Mouse (Mus musculus) neural tube, embryonic 14.5 days (tissue): ENCODE results near the gene Tsc22d4. TPM values are rescaled to one million over a fixed set of nuclear protein-coding genes. Genes with fewer than 3 reads are reported as not detected.
"Not testable (repeated sequence)": the region's sequence is repeated elsewhere in the genome, so short reads cannot be mapped to it uniquely, and the experiment has no call there.

ENCODE experiments used
- ATAC-seq: fragments of 200-750 bp; cut with Nextera tagmentation; 2 replicates; pipeline ENCODE4 v1.8.0; 2017; ENCODE audit warnings: low read depth, mild to moderate bottlenecking, moderate TSS enrichment, moderate library complexity
- H3K27ac ChIP-seq: fragments of 300-500 bp; sonication (generic); 2 replicates; pipeline ENCODE4 v1.5.1; 2014; ENCODE audit warnings: low read depth, mild to moderate bottlenecking, control low read depth, low read length, moderate library complexity, mixed read lengths
- H3K27me3 ChIP-seq: fragments of 300-500 bp; sonication (generic); 2 replicates; pipeline ENCODE4 v1.6.1; 2014; ENCODE audit warnings: low read length; ENCODE audit not compliant: control insufficient read depth, insufficient read depth
- H3K36me3 ChIP-seq: fragments of 300-500 bp; sonication (generic); 2 replicates; pipeline ENCODE4 v1.6.1; 2014; ENCODE audit warnings: low read length, mixed read lengths; ENCODE audit not compliant: control insufficient read depth, insufficient read depth
- H3K4me1 ChIP-seq: fragments of 300-500 bp; sonication (generic); 2 replicates; pipeline ENCODE4 v1.6.1; 2014; ENCODE audit warnings: low read length; ENCODE audit not compliant: control insufficient read depth, insufficient read depth
- H3K4me2 ChIP-seq: fragments of 300-500 bp; sonication (generic); 2 replicates; pipeline ENCODE4 v1.6.1; 2014; ENCODE audit warnings: mild to moderate bottlenecking, low read depth, low read length, control low read depth
- H3K4me3 ChIP-seq: fragments of 300-500 bp; sonication (generic); 2 replicates; pipeline ENCODE4 v1.5.1; 2014; ENCODE audit warnings: low read depth, low read length, control low read depth, mixed read lengths
- H3K9ac ChIP-seq: fragments of 300-500 bp; sonication (generic); replicated peaks from 2 replicates; pipeline ENCODE4 v1.6.1; 2014; ENCODE audit warnings: low read depth, mild to moderate bottlenecking, control low read depth, low read length, mixed read lengths
- H3K9me3 ChIP-seq: fragments of 300-500 bp; sonication (generic); 2 replicates; pipeline ENCODE4 v1.6.1; 2016; ENCODE audit warnings: low read length; ENCODE audit not compliant: control insufficient read depth
- WGBS: fragments of 180-500 bp; shearing (Covaris S2); extraction: QIAGEN DNeasy Blood & Tissue Kit; methylation state at CpG from one replicate; pipeline ENCODE4 v1.1.7; 2014; 5-methylcytosine and 5-hydroxymethylcytosine counted together
- polyA plus RNA-seq: library from polyadenylated mRNA; unstranded; fragments of >200 nt; fragmentation: Nextera tagmentation; extraction: Ambion mirVana; gene quantifications from 2 replicates; pipeline ENCODE4 v1.2.1, GENCODE M21; 2014

Gene Tsc22d4
- polyA plus RNA-seq, 1 experiment from 2014 or later, result 85.1 TPM

GRCm38 (mm10) chr5:137718020-137718790, 27.3 kb upstream of the Tsc22d4 start:
- WGBS, result 63% methylated on average over 8 of the region's 8 CpGs

GRCm38 (mm10) chr5:137719088-137719487, 26.4 kb upstream of the Tsc22d4 start:
- H3K36me3 ChIP-seq, result no peaks in the 10 kb centered on the region
- ATAC-seq, result no peak
- no peak overlapping the region for H3K9ac ChIP-seq
- H3K27me3 ChIP-seq, result no peaks in the 10 kb centered on the region
- no peaks in the 10 kb centered on the region for H3K4me1 ChIP-seq
- H3K27ac ChIP-seq, result no peak overlapping the region
- H3K9me3 ChIP-seq, result no peaks in the 10 kb centered on the region
- WGBS, result 93% methylated on average over 6 of the region's 6 CpGs
- no peak overlapping the region for H3K4me3 ChIP-seq
- no peak overlapping the region for H3K4me2 ChIP-seq

More at GRCm38 (mm10) chr5:137718020-137718790, 27.3 kb upstream of the Tsc22d4 start:
- no peak overlapping the region for H3K4me2 ChIP-seq
- no peak overlapping the region for H3K4me3 ChIP-seq
- ATAC-seq, result no peak
- no peaks in the 10 kb centered on the region for H3K9me3 ChIP-seq
- no peaks in the 10 kb centered on the region for H3K27me3 ChIP-seq
- no peaks in the 10 kb centered on the region for H3K36me3 ChIP-seq
- no peaks in the 10 kb centered on the region for H3K4me1 ChIP-seq
- H3K27ac ChIP-seq, result no peak overlapping the region
- H3K9ac ChIP-seq, result no peak overlapping the region

- H3K27ac ChIP-seq, H3K9me3 ChIP-seq, H3K4me3 ChIP-seq, H3K4me2 ChIP-seq, ATAC-seq, H3K27me3 ChIP-seq, H3K4me1 ChIP-seq, H3K36me3 ChIP-seq, H3K9ac ChIP-seq: not testable (repeated sequence)
- WGBS, result 29% methylated on average over 9 of the region's 16 CpGs
Observed at GRCm38 (mm10) chr5:137720558-137721164, 24.9 kb upstream of the Tsc22d4 start.

GRCm38 (mm10) chr5:137723840-137724239, 21.7 kb upstream of the Tsc22d4 start:
- WGBS, result 95% methylated on average over 5 of the region's 5 CpGs
- Histone ChIP-seq H3K9me3 (no peaks in the 10 kb centered on the region), H3K4me3 (no peak overlapping the region), H3K4me1 (no peaks in the 10 kb centered on the region), H3K27ac (no peak overlapping the region), H3K4me2 (no peak overlapping the region), H3K27me3 (no peaks in the 10 kb centered on the region), H3K36me3 (no peaks in the 10 kb centered on the region), H3K9ac (no peak overlapping the region)
- no peak for ATAC-seq

GRCm38 (mm10) chr5:137726767-137727166, 18.8 kb upstream of the Tsc22d4 start:
- Histone ChIP-seq H3K4me2 (no peak overlapping the region), H3K9ac (no peak overlapping the region), H3K36me3 (peaks cover 9% of the 10 kb centered on the region), H3K9me3 (no peaks in the 10 kb centered on the region), H3K4me3 (no peak overlapping the region), H3K27ac (no peak overlapping the region), H3K4me1 (peaks cover 8% of the 10 kb centered on the region; the same call in 1 of the 2 replicates), H3K27me3 (no peaks in the 10 kb centered on the region)
- ATAC-seq, result no peak
- 76% methylated on average over 6 of the region's 6 CpGs for WGBS

GRCm38 (mm10) chr5:137733638-137734288, 11.8 kb upstream of the Tsc22d4 start:
- WGBS, result 20% methylated on average over 12 of the region's 12 CpGs
- H3K4me3 ChIP-seq, result peak overlapping the region; percentile 26
- no peaks in the 10 kb centered on the region for H3K27me3 ChIP-seq
- ATAC-seq, result peak; percentile 76
- H3K9ac ChIP-seq, result peak overlapping the region; percentile 37; the same call in 1 of the 2 replicates
- H3K36me3 ChIP-seq, result peaks cover 31% of the 10 kb centered on the region
- peaks cover 48% of the 10 kb centered on the region for H3K4me1 ChIP-seq
- H3K9me3 ChIP-seq, result no peaks in the 10 kb centered on the region
- H3K27ac ChIP-seq, result peak overlapping the region; percentile 95
- peak overlapping the region; percentile 55 for H3K4me2 ChIP-seq

- peak; percentile 98 for ATAC-seq
- Histone ChIP-seq H3K4me2 (peak overlapping the region; percentile 55), H3K9me3 (no peaks in the 10 kb centered on the region), H3K27ac (peak overlapping the region; percentile 95), H3K4me3 (peak overlapping the region; percentile 26; the same call in 1 of the 2 replicates), H3K9ac (peak overlapping the region; percentile 46), H3K4me1 (peaks cover 55% of the 10 kb centered on the region), H3K27me3 (no peaks in the 10 kb centered on the region), H3K36me3 (peaks cover 31% of the 10 kb centered on the region)
- WGBS, result 41% methylated on average over 6 of the region's 6 CpGs
Observed at GRCm38 (mm10) chr5:137734289-137735061, 11.1 kb upstream of the Tsc22d4 start.

GRCm38 (mm10) chr5:137737400-137737940, 8.1 kb upstream of the Tsc22d4 start:
- Histone ChIP-seq H3K27ac (no peak overlapping the region), H3K27me3 (no peaks in the 10 kb centered on the region), H3K4me1 (peaks cover 60% of the 10 kb centered on the region), H3K36me3 (peaks cover 21% of the 10 kb centered on the region; the same call in 1 of the 2 replicates), H3K4me2 (peak overlapping the region; percentile 90; the same call in 1 of the 2 replicates), H3K4me3 (no peak overlapping the region), H3K9ac (no peak overlapping the region; the same call in 1 of the 2 replicates), H3K9me3 (no peaks in the 10 kb centered on the region)
- WGBS, result 75% methylated on average over 6 of the region's 6 CpGs
- no peak for ATAC-seq
